Mouse (Mus musculus) C2C12 (cell line): ENCODE data around the gene Nucks1.

Source experiments
- CTCF ChIP-seq: IDR thresholded peaks from one replicate; pipeline ENCODE4 v1.5.1; 2011; ENCODE audit not compliant: control insufficient read depth, insufficient read depth, insufficient read length
- MAX ChIP-seq: IDR thresholded peaks from one replicate; pipeline ENCODE4 v1.6.1; 2011; ENCODE audit warnings: mild to moderate bottlenecking, control low read depth
- MYOD1 ChIP-seq: IDR thresholded peaks from one replicate; pipeline ENCODE4 v1.6.1; 2011; ENCODE audit warnings: low read depth; ENCODE audit not compliant: control insufficient read depth, insufficient read length
- MYOG ChIP-seq: IDR thresholded peaks from one replicate; pipeline ENCODE4 v1.6.1; 2011; ENCODE audit not compliant: control insufficient read depth, insufficient read length; ENCODE audit errors: extremely low read depth
- USF1 ChIP-seq: IDR thresholded peaks from one replicate; pipeline ENCODE4 v1.6.1; 2011; ENCODE audit warnings: low read depth, mild to moderate bottlenecking, control low read depth, moderate library complexity

DNA sequence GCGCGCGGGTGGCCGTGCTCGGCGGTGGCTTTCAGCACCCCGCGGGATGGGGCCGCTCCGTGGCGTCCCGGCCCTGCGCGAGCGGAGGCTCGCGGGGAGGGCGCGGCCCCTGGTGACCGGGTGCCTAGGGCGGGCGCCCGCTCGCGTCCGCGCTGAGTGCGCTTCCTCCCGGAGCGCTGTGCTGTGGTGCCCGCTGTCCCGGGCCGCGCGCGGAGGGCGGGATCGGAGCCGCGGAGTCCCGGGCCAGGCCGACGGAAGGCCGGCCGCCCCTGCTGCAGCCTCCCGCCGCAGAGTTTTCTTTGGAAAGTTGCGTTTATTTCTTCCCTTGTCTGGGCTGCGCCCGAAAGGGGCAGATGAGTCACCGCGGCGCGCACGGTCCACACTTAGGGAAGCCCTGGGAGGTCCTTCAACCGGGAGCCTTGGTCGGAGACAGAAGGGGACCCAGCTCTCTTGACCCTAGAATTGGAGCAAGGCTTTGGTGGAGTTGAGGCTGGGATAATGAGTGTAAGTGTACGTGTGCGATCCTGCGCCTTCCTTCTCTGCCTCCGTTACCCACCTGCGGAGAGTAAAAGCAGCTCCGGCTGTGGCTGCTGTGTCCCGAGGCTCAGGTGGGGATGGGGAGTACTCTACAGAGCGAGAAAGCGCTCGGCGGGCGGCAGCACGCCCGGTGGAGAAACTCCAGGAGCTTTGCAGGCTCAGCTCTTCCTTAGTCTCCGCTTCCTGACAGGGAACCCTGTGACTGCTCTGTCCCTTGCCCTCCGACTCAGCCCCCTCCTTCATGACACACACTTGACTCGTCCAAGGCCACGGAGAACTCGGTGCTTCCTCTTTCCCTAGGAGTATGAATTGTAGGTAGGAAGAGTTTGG, 53.0 kb downstream of the Nucks1 start:
- TF ChIP-seq CTCF, result no peak
- no peak for TF ChIP-seq USF1
- no peak for TF ChIP-seq MAX
- TF ChIP-seq MYOD1, result no peak
- no peak for TF ChIP-seq MYOG
